Mouse (Mus musculus): Measurements from ENCODE around the gene Vil1.

- TF ChIP-seq POLR2A (IDR thresholded peaks at IDR 0.05; ENCODE audit: control insufficient read depth in 1 of 2, insufficient read depth in 1 of 2, low read depth in 1 of 2, low read length in 2 of 2, poor library complexity in 1 of 2) (peak in 1 of 2 experiments; percentile 52; a peak in 1 of 4 replicates), GABPA (IDR thresholded peaks at IDR 0.05; ENCODE audit: low read depth, low read length) (no peak), MAZ (IDR thresholded peaks at IDR 0.05; ENCODE audit: low read depth, low read length) (0 out of 2 replicates have a peak, but pooled peaks have one; percentile 30), CTCF (IDR thresholded peaks at IDR 0.05 in 2 of 3, conservative IDR thresholded peaks at IDR 0.05 in 1 of 3; ENCODE audit: control insufficient read depth in 1 of 3, insufficient read depth in 1 of 3, low read depth in 2 of 3, low read length in 3 of 3, poor library complexity in 1 of 3, severe bottlenecking in 1 of 3) (no peak), TBP (IDR thresholded peaks at IDR 0.05; ENCODE audit: low read depth, low read length) (no peak), CHD2 (IDR thresholded peaks at IDR 0.05; ENCODE audit: low read length) (no peak), HCFC1 (IDR thresholded peaks at IDR 0.05; ENCODE audit: low read depth, low read length) (no peak), MAFK (IDR thresholded peaks at IDR 0.05; ENCODE audit: borderline replicate concordance, low read depth, low read length) (no peak), MAX (IDR thresholded peaks at IDR 0.05; ENCODE audit: low read length) (0 out of 2 replicates have a peak, but pooled peaks have one; percentile 17), EP300 (IDR thresholded peaks at IDR 0.05; ENCODE audit: low read depth in 1 of 2, low read length in 2 of 2) (no peak; a peak in 1 of 4 replicates), GATA1 (IDR thresholded peaks at IDR 0.05; ENCODE audit: low read depth, low read length) (0 out of 2 replicates have a peak, but pooled peaks have one; percentile 5)
These were observed 41.1 kb upstream of the Vil1 start for GRCm38 (mm10) chr1:74367886-74368645.

All from MEL (cell line).